Mouse (Mus musculus) brain, embryonic 14.5 days (tissue): ENCODE measurements at regions not wholly inside any gene's neighbourhood (a gene's known extent, or its start where the extent isn't known, plus 50 kb on each side); places are given as distances from the start of the nearest gene placed in this dataset.

Experiments
- CTCF ChIP-seq: fragments of 200-500 bp; IDR thresholded peaks from 2 replicates; pipeline ENCODE4 v1.5.1; 2012; ENCODE audit warnings: inconsistent platforms, mild to moderate bottlenecking, moderate library complexity, borderline replicate concordance; ENCODE audit not compliant: insufficient read depth, insufficient read length; ENCODE audit errors: extremely low read depth
- POLR2A ChIP-seq: fragments of 200-500 bp; IDR thresholded peaks from 2 replicates; pipeline ENCODE4 v1.6.1; 2012; ENCODE audit warnings: mild to moderate bottlenecking, inconsistent platforms, borderline replicate concordance; ENCODE audit not compliant: poor library complexity, insufficient read depth, insufficient read length, severe bottlenecking; ENCODE audit errors: extremely low read depth

DNA sequence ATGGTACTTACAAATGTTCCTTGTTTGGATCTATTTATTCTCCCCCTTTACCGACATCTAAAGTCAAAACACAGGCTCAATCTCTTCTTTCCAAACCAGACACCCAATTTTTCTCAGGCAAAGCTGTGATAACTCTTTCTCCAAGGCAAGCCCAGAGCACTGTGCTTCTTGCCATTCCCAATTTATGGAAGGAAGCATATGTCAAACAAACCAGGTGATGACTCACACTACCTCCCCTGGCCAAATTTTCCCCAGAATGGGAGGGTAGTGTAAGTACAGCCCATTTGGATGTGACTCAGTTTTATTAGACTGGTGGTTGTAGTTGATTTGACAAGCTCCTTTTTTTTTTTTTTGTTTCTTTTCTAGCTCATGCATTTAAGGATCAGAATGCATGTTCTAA lies 313.0 kb downstream of the Tex13c3 start:
- TF ChIP-seq CTCF (no peak), POLR2A (no peak)
